Mouse (Mus musculus) olfactory bulb, adult 2 months (tissue): ENCODE results near the gene Hist1h2ad. TPM values are rescaled to one million over a fixed set of nuclear protein-coding genes. Genes with fewer than 3 reads are reported as not detected.
"Not testable (repeated sequence)": the region's sequence is repeated elsewhere in the genome, so short reads cannot be mapped to it uniquely, and the experiment has no call there.

ENCODE experiments used
- H3K27ac ChIP-seq: fragments of 200-500 bp; 2 replicates; pipeline ENCODE4 v1.5.1; 2012; ENCODE audit warnings: low read depth, low read length; ENCODE audit not compliant: insufficient read depth
- H3K4me1 ChIP-seq: fragments of 200-500 bp; 2 replicates; pipeline ENCODE4 v1.6.1; 2012; ENCODE audit warnings: low read length; ENCODE audit not compliant: control insufficient read depth, insufficient read depth
- H3K4me3 ChIP-seq: fragments of 200-500 bp; 2 replicates; pipeline ENCODE4 v1.5.1; 2012; ENCODE audit warnings: mild to moderate bottlenecking, low read depth, low read length, moderate library complexity; ENCODE audit not compliant: insufficient read depth
- CTCF ChIP-seq: fragments of 200-500 bp; IDR thresholded peaks from 2 replicates; pipeline ENCODE4 v1.5.1; 2012; ENCODE audit warnings: low read depth, mild to moderate bottlenecking, low read length, moderate library complexity; ENCODE audit not compliant: insufficient read depth
- POLR2A ChIP-seq: fragments of 200-500 bp; IDR thresholded peaks from 2 replicates; pipeline ENCODE4 v1.6.1; 2012; ENCODE audit warnings: mild to moderate bottlenecking, low read depth, low read length, moderate library complexity; ENCODE audit not compliant: insufficient read depth
- WGBS: fragments of 180-500 bp; shearing (Covaris S2); methylation state at CpG from one replicate; pipeline ENCODE4 v1.1.7; 2018; 5-methylcytosine and 5-hydroxymethylcytosine counted together
- polyA plus RNA-seq: library from polyadenylated mRNA; stranded (reverse); fragments of >200 nt; gene quantifications from 2 replicates; pipeline ENCODE4 v1.2.4, GENCODE M21; 2012; ENCODE audit warnings: low replicate concordance; ENCODE audit not compliant: missing spikeins, insufficient read depth, insufficient read length

Gene Hist1h2ad
- polyA plus RNA-seq, 1 experiment, result not detected

- under 1% methylated on average over 18 of the region's 18 CpGs for WGBS
- Histone ChIP-seq H3K27ac (peak within 1 kb of the TSS; percentile 82), H3K4me3 (peak within 1 kb of the TSS; percentile 67), H3K4me1 (peaks cover 6% of the 10 kb centered on the region)
- TF ChIP-seq POLR2A, result no peak
- TF ChIP-seq CTCF, result no peak
Observed at GRCm38 (mm10) chr13:23575271-23575851, 1.2 kb downstream of the Hist1h2ad start, which contains the start of gene Hist1h3d. Hist1h3d (plus strand) TSS chr13:23575763.

- Histone ChIP-seq H3K27ac (peak overlapping the region; percentile 82), H3K4me3 (peak overlapping the region; percentile 67)
- H3K4me1 ChIP-seq, result not testable (repeated sequence)
- 2% methylated on average over 15 of the region's 40 CpGs for WGBS
Observed at GRCm38 (mm10) chr13:23575864-23576313, 1.7 kb downstream of the Hist1h2ad start.

GRCm38 (mm10) chr13:23576351-23576881 lies 2.2 kb downstream of the Hist1h2ad start:
- no peak overlapping the region for H3K27ac ChIP-seq
- WGBS, result 26% methylated on average over 7 of the region's 7 CpGs
- peaks cover 6% of the 10 kb centered on the region for H3K4me1 ChIP-seq
- peak overlapping the region; percentile 14; the same call in 1 of the 2 replicates for H3K4me3 ChIP-seq
- no peak for TF ChIP-seq POLR2A
- TF ChIP-seq CTCF, result no peak

- Histone ChIP-seq H3K27ac (no peak overlapping the region), H3K4me1 (peaks cover 6% of the 10 kb centered on the region), H3K4me3 (no peak overlapping the region)
- TF ChIP-seq POLR2A (no peak), CTCF (no peak)
- 52% methylated on average over 6 of the region's 6 CpGs for WGBS
Observed at GRCm38 (mm10) chr13:23576906-23577639, 2.9 kb downstream of the Hist1h2ad start.

GRCm38 (mm10) chr13:23577835-23578234 lies 3.7 kb downstream of the Hist1h2ad start:
- H3K27ac ChIP-seq, result no peak overlapping the region
- TF ChIP-seq CTCF (no peak), POLR2A (no peak)
- 92% methylated on average over 1 of the region's 1 CpGs for WGBS
- H3K4me1 ChIP-seq, result peaks cover 8% of the 10 kb centered on the region
- H3K4me3 ChIP-seq, result no peak overlapping the region

GRCm38 (mm10) chr13:23581408-23582218 lies 7.4 kb downstream of the Hist1h2ad start, which contains the start of gene Hist1h4d:
Hist1h4d (plus strand) TSS chr13:23581598.
- H3K4me1 ChIP-seq, result peaks cover 3% of the 10 kb centered on the region; the same call in 1 of the 2 replicates
- TF ChIP-seq POLR2A (peak; percentile 97), CTCF (no peak)
- under 1% methylated on average over 43 of the region's 43 CpGs for WGBS

GRCm38 (mm10) chr13:23582219-23583056 lies 8.3 kb downstream of the Hist1h2ad start:
- Histone ChIP-seq H3K27ac (peak overlapping the region; percentile 45; the same call in 1 of the 2 replicates), H3K4me1 (peaks cover 3% of the 10 kb centered on the region; the same call in 1 of the 2 replicates), H3K4me3 (no peak overlapping the region; the same call in 1 of the 2 replicates)
- WGBS, result 13% methylated on average over 6 of the region's 6 CpGs
- TF ChIP-seq POLR2A (no peak), CTCF (no peak)

More at GRCm38 (mm10) chr13:23581408-23582218, 7.4 kb downstream of the Hist1h2ad start, which contains the start of gene Hist1h4d:
- peak within 1 kb of the TSS; percentile 71 for H3K4me3 ChIP-seq
- H3K27ac ChIP-seq, result peak within 1 kb of the TSS; percentile 45; the same call in 1 of the 2 replicates
